Mouse (Mus musculus) MEL (cell line): ENCODE measurements around the gene Slc26a9. TPM values are rescaled to one million over a fixed set of nuclear protein-coding genes. Genes with fewer than 3 reads are reported as not detected.

Source experiments
- DNase-seq: peaks from one replicate; pipeline ENCODE4 v3.0.0; 2011; ENCODE audit warnings: low read depth, low spot score
- H3K27ac ChIP-seq: 2 replicates; pipeline ENCODE4 v1.5.1; 2012; ENCODE audit warnings: low read depth, mild to moderate bottlenecking, control low read depth, low read length, moderate library complexity; ENCODE audit not compliant: control insufficient read depth
- H3K27me3 ChIP-seq, 2 experiments: fragments of 150-350 bp in 1 of 2; sonication (generic) in 1 of 2; 2 replicates each; pipeline ENCODE4 v1.6.1; 2012; ENCODE audit warnings: low read length in 2 of 2, mild to moderate bottlenecking in 2 of 2, improper control_type of control experiment in 1 of 2, moderate library complexity in 1 of 2; ENCODE audit not compliant: insufficient read depth in 2 of 2, control insufficient read depth in 1 of 2
- H3K36me3 ChIP-seq, 2 experiments: 2 replicates each; pipeline ENCODE4 v1.6.1; 2012 to 2014; ENCODE audit warnings: low read length in 2 of 2, improper control_type of control experiment in 1 of 2, inconsistent platforms in 1 of 2, mild to moderate bottlenecking in 1 of 2; ENCODE audit not compliant: insufficient read depth in 2 of 2, control insufficient read depth in 1 of 2
- H3K4me1 ChIP-seq, 2 experiments: fragments of 150-350 bp in 1 of 2; sonication (generic) in 1 of 2; 2 replicates each; pipeline ENCODE4 v1.6.1; 2012; ENCODE audit warnings: low read length in 2 of 2, improper control_type of control experiment in 1 of 2, mild to moderate bottlenecking in 1 of 2; ENCODE audit not compliant: insufficient read depth in 2 of 2, control insufficient read depth in 1 of 2
- H3K4me3 ChIP-seq, 2 experiments: fragments of 150-350 bp in 1 of 2; sonication (generic) in 1 of 2; 2 replicates each; pipeline ENCODE4 v1.5.1; 2012; ENCODE audit warnings: low read depth in 2 of 2, low read length in 2 of 2, mild to moderate bottlenecking in 2 of 2, moderate library complexity in 2 of 2, control low read depth in 1 of 2, improper control_type of control experiment in 1 of 2; ENCODE audit not compliant: control insufficient read depth in 1 of 2, insufficient read depth in 1 of 2
- H3K79me2 ChIP-seq: 2 replicates; pipeline ENCODE4 v1.6.1; 2012; ENCODE audit warnings: mild to moderate bottlenecking, low read length, moderate library complexity; ENCODE audit not compliant: control insufficient read depth, poor library complexity, insufficient read depth
- H3K9ac ChIP-seq: 2 replicates; pipeline ENCODE4 v1.6.1; 2012; ENCODE audit warnings: low read depth, mild to moderate bottlenecking, control low read depth, low read length, moderate library complexity; ENCODE audit not compliant: control insufficient read depth, poor library complexity, severe bottlenecking
- H3K9me3 ChIP-seq: fragments of 150-350 bp; sonication (generic); replicated peaks from 2 replicates; pipeline ENCODE4 v1.6.1; 2012; ENCODE audit warnings: mild to moderate bottlenecking, low read length, improper control_type of control experiment, moderate library complexity; ENCODE audit not compliant: insufficient read depth
- BHLHE40 ChIP-seq: IDR thresholded peaks from 2 replicates; pipeline ENCODE4 v1.6.1; 2012; ENCODE audit warnings: low read depth, mild to moderate bottlenecking, inconsistent platforms, low read length, improper control_type of control experiment, borderline replicate concordance
- CHD1 ChIP-seq: IDR thresholded peaks from 2 replicates; pipeline ENCODE4 v1.6.1; 2012; ENCODE audit warnings: low read depth, mild to moderate bottlenecking, inconsistent platforms, low read length, improper control_type of control experiment
- CHD2 ChIP-seq: IDR thresholded peaks from 2 replicates; pipeline ENCODE4 v1.6.1; 2011; ENCODE audit warnings: low read length, improper control_type of control experiment
- CTCF ChIP-seq, 3 experiments: IDR thresholded peaks in 2 of 3; conservative IDR thresholded peaks in 1 of 3; 2 replicates each; pipeline ENCODE4 v1.5.1; 2011 to 2012; ENCODE audit warnings: low read length in 3 of 3, low read depth in 2 of 3, mild to moderate bottlenecking in 2 of 3, improper control_type of control experiment in 1 of 3, inconsistent platforms in 1 of 3, mixed read lengths in 1 of 3, moderate library complexity in 1 of 3; ENCODE audit not compliant: control insufficient read depth in 1 of 3, insufficient read depth in 1 of 3, poor library complexity in 1 of 3, severe bottlenecking in 1 of 3
- E2F4 ChIP-seq: IDR thresholded peaks from 2 replicates; pipeline ENCODE4 v1.6.1; 2011; ENCODE audit warnings: low read depth, low read length, improper control_type of control experiment, borderline replicate concordance
- GABPA ChIP-seq: IDR thresholded peaks from 2 replicates; pipeline ENCODE4 v1.6.1; 2012; ENCODE audit warnings: low read depth, mild to moderate bottlenecking, inconsistent platforms, low read length, improper control_type of control experiment, moderate library complexity
- GATA1 ChIP-seq: IDR thresholded peaks from 2 replicates; pipeline ENCODE4 v1.6.1; 2011; ENCODE audit warnings: low read depth, low read length, improper control_type of control experiment
- JUND ChIP-seq: IDR thresholded peaks from 2 replicates; pipeline ENCODE4 v1.6.1; 2011; ENCODE audit warnings: low read depth, mild to moderate bottlenecking, improper control_type of control experiment, low read length
- KAT2A ChIP-seq: conservative IDR thresholded peaks from 2 replicates; pipeline ENCODE4 v1.6.1; 2012; ENCODE audit warnings: low read depth, low read length, improper control_type of control experiment, inconsistent platforms
- MAFK ChIP-seq: IDR thresholded peaks from 2 replicates; pipeline ENCODE4 v1.6.1; 2011; ENCODE audit warnings: low read depth, mild to moderate bottlenecking, low read length, improper control_type of control experiment, borderline replicate concordance
- MAX ChIP-seq: IDR thresholded peaks from 2 replicates; pipeline ENCODE4 v1.6.1; 2011; ENCODE audit warnings: low read length, improper control_type of control experiment
- MEF2A ChIP-seq: IDR thresholded peaks from 2 replicates; pipeline ENCODE4 v1.6.1; 2014; ENCODE audit warnings: low read depth, mild to moderate bottlenecking, inconsistent platforms, low read length, improper control_type of control experiment; ENCODE audit not compliant: poor library complexity, insufficient replicate concordance, severe bottlenecking; ENCODE audit errors: extremely low read depth
- MXI1 ChIP-seq: IDR thresholded peaks from 2 replicates; pipeline ENCODE4 v1.6.1; 2011; ENCODE audit warnings: mild to moderate bottlenecking, low read depth, low read length, improper control_type of control experiment
- MYB ChIP-seq: IDR thresholded peaks from 2 replicates; pipeline ENCODE4 v1.6.1; 2011; ENCODE audit warnings: mild to moderate bottlenecking, low read depth, low read length, improper control_type of control experiment
- MYC ChIP-seq: IDR thresholded peaks from 2 replicates; pipeline ENCODE4 v1.6.1; 2011; ENCODE audit warnings: low read depth, mild to moderate bottlenecking, low read length, improper control_type of control experiment, moderate library complexity
- NELFE ChIP-seq: IDR thresholded peaks from 2 replicates; pipeline ENCODE4 v1.6.1; 2011; ENCODE audit warnings: low read depth, low read length, improper control_type of control experiment
- POLR2A ChIP-seq, 2 experiments: IDR thresholded peaks; 2 replicates each; pipeline ENCODE4 v1.6.1; 2011 to 2012; ENCODE audit warnings: low read length in 2 of 2, mild to moderate bottlenecking in 2 of 2, control low read depth in 1 of 2, improper control_type of control experiment in 1 of 2, low read depth in 1 of 2, moderate library complexity in 1 of 2; ENCODE audit not compliant: control insufficient read depth in 1 of 2, insufficient read depth in 1 of 2, poor library complexity in 1 of 2
- POLR2AphosphoS2 ChIP-seq: IDR thresholded peaks from 2 replicates; pipeline ENCODE4 v1.6.1; 2011; ENCODE audit warnings: low read length, improper control_type of control experiment
- POLR2AphosphoS5 ChIP-seq: IDR thresholded peaks from 2 replicates; pipeline ENCODE4 v1.6.1; 2012; ENCODE audit warnings: low read depth, borderline replicate concordance, mild to moderate bottlenecking, inconsistent platforms, low read length, moderate library complexity, mixed read lengths
- RCOR1 ChIP-seq: IDR thresholded peaks from 2 replicates; pipeline ENCODE4 v1.6.1; 2012; ENCODE audit warnings: low read depth, mild to moderate bottlenecking, inconsistent platforms, low read length, improper control_type of control experiment
- SIN3A ChIP-seq: IDR thresholded peaks from 2 replicates; pipeline ENCODE4 v1.6.1; 2012; ENCODE audit warnings: low read length, improper control_type of control experiment, inconsistent platforms
- SMC3 ChIP-seq: IDR thresholded peaks from 2 replicates; pipeline ENCODE4 v1.6.1; 2011; ENCODE audit warnings: low read depth, low read length, improper control_type of control experiment
- TBP ChIP-seq: IDR thresholded peaks from 2 replicates; pipeline ENCODE4 v1.8.0; 2011; ENCODE audit warnings: low read depth, low read length, improper control_type of control experiment
- UBTF ChIP-seq: IDR thresholded peaks from 2 replicates; pipeline ENCODE4 v1.6.1; 2012; ENCODE audit warnings: low read depth, mild to moderate bottlenecking, inconsistent platforms, low read length, improper control_type of control experiment, moderate library complexity, borderline replicate concordance; ENCODE audit not compliant: insufficient read depth
- USF2 ChIP-seq, 2 experiments: IDR thresholded peaks; 2 replicates each; pipeline ENCODE4 v1.6.1; 2011 to 2012; ENCODE audit warnings: improper control_type of control experiment in 2 of 2, low read length in 2 of 2, borderline replicate concordance in 1 of 2, inconsistent platforms in 1 of 2, low read depth in 1 of 2, mild to moderate bottlenecking in 1 of 2; ENCODE audit not compliant: insufficient read depth in 1 of 2
- ZC3H11A ChIP-seq: IDR thresholded peaks from 2 replicates; pipeline ENCODE4 v1.6.1; 2012; ENCODE audit warnings: low read depth, mild to moderate bottlenecking, inconsistent platforms, low read length, improper control_type of control experiment
- ZKSCAN1 ChIP-seq: IDR thresholded peaks from 2 replicates; pipeline ENCODE4 v1.6.1; 2012; ENCODE audit warnings: low read depth, mild to moderate bottlenecking, inconsistent platforms, low read length, improper control_type of control experiment, moderate library complexity
- polyA plus RNA-seq, 2 experiments: library from polyadenylated mRNA; stranded (reverse) in 1 of 2; unstranded in 1 of 2; fragments of >175 nt in 1 of 2; fragments of >200 nt in 1 of 2; gene quantifications; 2 replicates each; pipeline versions ENCODE4 v1.2.1 to v1.2.4; 2012; ENCODE audit warnings: low replicate concordance in 2 of 2, low read depth in 1 of 2; ENCODE audit not compliant: insufficient read length in 2 of 2, insufficient read depth in 1 of 2, missing spikeins in 1 of 2
- total RNA-seq: library from RNA; depleted of rRNA; stranded (reverse); fragments of 300-350 nt; gene quantifications from 2 replicates; pipeline ENCODE4 v1.2.3, GENCODE M21; 2012

Slc26a9 gene
- total and polyA plus RNA-seq, 3 experiments = 0.04 TPM; not detected in 2

- peaks cover 21 to 31% of the 10 kb centered on the region in 2 experiments for H3K27me3 ChIP-seq
- H3K4me3 ChIP-seq = no peak overlapping the region
- H3K9ac ChIP-seq = no peak overlapping the region
- TF ChIP-seq CHD1 = no peak
- no peak for TF ChIP-seq TBP
- no peak for TF ChIP-seq ZKSCAN1
- TF ChIP-seq USF2 (IDR thresholded peaks at IDR 0.05; ENCODE audit: borderline replicate concordance in 1 of 2, insufficient read depth in 1 of 2, low read depth in 1 of 2, low read length in 2 of 2) = no peak
- no peak for TF ChIP-seq JUND
- no peak for DNase-seq
- no peaks in the 10 kb centered on the region for H3K79me2 ChIP-seq
- H3K9me3 ChIP-seq = no peaks in the 10 kb centered on the region
- no peaks in the 10 kb centered on the region for H3K36me3 ChIP-seq
- no peaks in the 10 kb centered on the region for H3K4me1 ChIP-seq
- H3K27ac ChIP-seq = no peak overlapping the region
Measured at GRCm38 (mm10) chr1:131812631-131813295, 68.9 kb downstream of the Slc26a9 start.

- TF ChIP-seq MAX = no peak
- no peak for TF ChIP-seq ZC3H11A
- Histone ChIP-seq H3K27me3 (peaks cover 23 to 41% of the 10 kb centered on the region in 2 experiments), H3K4me1 (no peaks in the 10 kb centered on the region), H3K79me2 (no peaks in the 10 kb centered on the region), H3K27ac (no peak overlapping the region), H3K9me3 (no peaks in the 10 kb centered on the region), H3K4me3 (no peak overlapping the region), H3K36me3 (no peaks in the 10 kb centered on the region), H3K9ac (no peak overlapping the region)
- no peak for DNase-seq
Measured at GRCm38 (mm10) chr1:131813731-131814130, 69.9 kb downstream of the Slc26a9 start.

- DNase-seq = peak; percentile 43
- Histone ChIP-seq H3K79me2 (no peaks in the 10 kb centered on the region), H3K9me3 (no peaks in the 10 kb centered on the region), H3K27ac (no peak overlapping the region), H3K4me3 (no peak overlapping the region), H3K36me3 (no peaks in the 10 kb centered on the region), H3K27me3 (peaks cover 27 to 45% of the 10 kb centered on the region in 2 experiments), H3K4me1 (no peaks in the 10 kb centered on the region), H3K9ac (no peak overlapping the region)
- TF ChIP-seq NELFE (no peak), UBTF (no peak), MAFK (no peak), MEF2A (no peak), SMC3 (peak; percentile 58), ZKSCAN1 (no peak), POLR2AphosphoS2 (no peak), SIN3A (no peak), GABPA (no peak), MYB (no peak), MXI1 (no peak), CHD1 (no peak), KAT2A (no peak), CHD2 (no peak), GATA1 (no peak), POLR2AphosphoS5 (no peak), RCOR1 (no peak), POLR2A (IDR thresholded peaks at IDR 0.05; ENCODE audit: control insufficient read depth in 1 of 2, insufficient read depth in 1 of 2, low read depth in 1 of 2, low read length in 2 of 2, poor library complexity in 1 of 2) (no peak), CTCF (IDR thresholded peaks at IDR 0.05 in 2 of 3, conservative IDR thresholded peaks at IDR 0.05 in 1 of 3; ENCODE audit: control insufficient read depth in 1 of 3, insufficient read depth in 1 of 3, low read depth in 2 of 3, low read length in 3 of 3, poor library complexity in 1 of 3, severe bottlenecking in 1 of 3) (peak; percentile 11 to 49 (median 30); a peak in 4 of 6 replicates), E2F4 (no peak), BHLHE40 (no peak), MYC (no peak)
Measured at GRCm38 (mm10) chr1:131814191-131814590, 70.4 kb downstream of the Slc26a9 start.
